Mouse (Mus musculus) heart, adult 9 months (tissue): ENCODE measurements around the gene Doc2b.

ENCODE experiments used
- DNase-seq, 2 experiments: peaks; one replicate each; pipeline ENCODE4 v3.0.0; 2022; ENCODE audit warnings: low spot score in 2 of 2

Doc2b gene

GRCm38 (mm10) chr11:75796029-75796445 is at the start of gene Doc2b:
TSS of gene Doc2b (minus strand) at chr11:75796049.
- DNase-seq: no peak

- no peak for DNase-seq
These were observed 47.2 kb upstream of the Doc2b start for GRCm38 (mm10) chr11:75842904-75843619.

DNA sequence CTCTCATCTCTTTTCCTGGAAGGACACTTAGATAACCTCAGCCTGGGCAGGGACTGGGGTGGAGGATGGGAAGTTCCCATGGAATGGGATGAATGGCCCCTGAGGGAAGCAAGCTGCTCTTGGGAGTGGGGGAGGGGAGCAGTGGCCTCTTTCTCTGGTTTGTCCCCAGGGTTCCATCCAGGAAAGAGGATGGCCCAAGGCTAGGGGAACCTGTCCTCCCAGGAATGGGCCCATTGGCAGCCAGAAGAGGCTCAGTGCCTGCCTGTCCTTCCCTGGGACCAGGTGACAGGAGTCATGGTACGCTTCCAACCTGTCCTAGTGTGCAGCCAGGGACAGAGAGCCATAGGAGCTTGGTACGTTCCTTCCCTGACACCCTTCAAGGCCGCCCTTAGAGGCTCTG is 45.7 kb upstream of the Doc2b start:
- no peak for DNase-seq

GRCm38 (mm10) chr11:75839536-75840430 is 43.9 kb upstream of the Doc2b start:
- DNase-seq: peak; percentile 7 to 9

DNA sequence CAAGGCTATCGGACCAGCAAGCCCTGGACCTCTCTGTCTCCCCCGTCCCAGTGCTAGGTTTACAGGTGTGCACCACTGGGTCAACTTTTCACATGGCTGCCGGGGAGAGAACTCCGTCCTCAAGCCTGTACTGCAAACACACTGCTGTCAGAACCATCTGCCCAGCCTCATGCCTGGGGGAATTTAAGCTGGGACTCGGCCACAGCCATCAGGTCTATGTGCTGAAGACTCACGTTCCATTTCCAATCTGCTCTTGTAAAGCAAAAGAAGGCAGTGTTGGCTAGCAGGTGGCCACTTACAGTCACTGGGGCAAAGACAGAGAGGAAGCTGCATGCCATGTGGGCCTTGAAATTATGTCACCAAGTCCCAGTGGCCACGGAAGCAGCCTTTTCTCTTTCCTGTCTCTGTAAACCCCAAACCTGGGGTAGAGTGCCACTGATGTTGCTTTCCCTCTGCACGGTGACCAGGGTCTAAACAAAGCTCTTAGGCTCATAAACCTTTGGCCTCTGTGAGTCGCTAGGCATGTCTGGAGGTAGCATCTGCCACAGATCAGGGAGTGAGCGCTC is 43.1 kb upstream of the Doc2b start:
- DNase-seq: no peak

GRCm38 (mm10) chr11:75836240-75836610 is 40.4 kb upstream of the Doc2b start:
- DNase-seq: no peak

GRCm38 (mm10) chr11:75835587-75836239 is 39.9 kb upstream of the Doc2b start:
- no peak for DNase-seq

- no peak for DNase-seq
These were observed 37.2 kb upstream of the Doc2b start for GRCm38 (mm10) chr11:75833081-75833480.

GRCm38 (mm10) chr11:75830386-75830785 is 34.5 kb upstream of the Doc2b start:
- no peak for DNase-seq

DNA sequence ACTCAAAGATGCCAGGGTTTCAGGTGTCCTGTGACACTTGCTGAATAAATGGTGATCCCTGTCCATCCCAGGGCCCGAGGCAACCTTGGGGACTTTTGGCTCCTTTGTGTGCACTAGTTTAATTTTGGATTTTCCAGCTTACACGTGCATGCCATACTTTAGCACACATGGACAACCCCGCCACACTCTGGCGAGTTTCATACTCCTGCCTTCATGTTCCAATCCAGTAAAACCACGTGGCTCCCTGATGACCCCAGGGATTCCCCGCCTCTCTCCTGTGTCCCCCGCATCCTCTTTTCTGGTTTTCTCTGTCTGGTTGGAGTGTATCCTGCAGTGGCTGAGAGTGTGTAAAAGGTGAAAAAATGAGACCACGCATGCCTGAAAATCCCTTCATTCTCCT is 31.6 kb upstream of the Doc2b start:
- no peak for DNase-seq

DNA sequence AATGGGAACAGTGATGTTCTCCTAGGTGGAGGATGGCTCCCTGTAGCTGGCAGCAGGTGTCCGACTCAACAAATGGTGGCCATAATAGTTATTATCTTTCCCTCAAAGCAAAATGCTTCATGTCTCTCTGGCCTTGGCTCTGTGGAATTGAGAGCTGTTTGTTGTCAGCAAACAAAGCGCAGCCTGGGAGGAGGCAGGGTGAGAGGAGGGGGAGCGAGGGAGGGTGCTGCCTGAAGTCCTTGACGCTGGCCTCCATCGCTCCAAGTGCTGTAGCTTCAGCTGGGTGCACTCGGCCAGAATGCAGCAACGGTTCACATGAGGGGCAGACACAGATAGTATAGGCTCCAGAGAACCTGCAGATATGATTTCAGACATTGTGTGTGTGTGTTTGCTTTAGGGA is 27.7 kb upstream of the Doc2b start:
- no peak for DNase-seq

- peak; percentile 43 to 46 for DNase-seq
These were observed 17.2 kb upstream of the Doc2b start for GRCm38 (mm10) chr11:75813085-75813484.

DNA sequence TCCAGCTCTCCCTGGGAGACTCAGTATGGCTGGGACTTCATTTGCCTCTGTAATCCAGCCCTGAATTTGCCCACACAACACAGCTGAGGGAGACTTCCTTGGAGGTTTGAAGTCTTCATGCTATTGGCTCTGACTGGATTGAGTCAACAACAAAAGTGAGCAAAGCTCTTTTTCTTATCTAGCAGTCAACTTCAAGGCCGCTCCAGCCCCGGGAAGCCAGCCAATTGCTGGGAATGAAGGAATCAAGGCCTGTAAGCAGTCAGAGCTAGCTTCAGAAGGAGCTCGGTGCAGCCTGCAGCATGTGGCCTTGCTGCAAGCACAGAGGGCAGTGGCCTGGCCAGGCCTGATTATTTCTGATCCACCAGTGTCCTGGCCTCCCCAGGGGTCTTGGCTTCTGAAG is 16.1 kb upstream of the Doc2b start:
- DNase-seq: peak; percentile 93 to 94

DNA sequence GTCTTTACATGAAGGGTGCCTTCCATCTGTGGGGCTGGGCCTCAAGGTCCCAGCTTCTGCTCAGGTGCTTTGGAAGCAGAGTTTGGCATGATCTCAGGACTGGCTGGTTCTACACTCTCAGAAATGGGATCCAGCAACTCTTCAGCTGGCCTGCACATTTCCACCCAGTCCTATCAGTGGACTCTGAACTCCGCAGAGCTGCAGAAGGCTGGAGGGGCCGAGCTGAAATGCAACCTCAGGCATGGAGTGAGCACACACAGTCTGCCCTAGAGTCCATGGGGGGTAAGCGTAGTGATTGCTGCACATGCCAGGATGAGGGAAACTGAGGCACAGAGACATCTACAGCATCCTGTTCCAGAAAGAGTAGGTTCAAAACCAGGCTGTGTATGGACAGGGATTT is 14.7 kb upstream of the Doc2b start:
- no peak for DNase-seq

- DNase-seq: no peak
These were observed 11.6 kb upstream of the Doc2b start for GRCm38 (mm10) chr11:75807486-75807885.

- no peak for DNase-seq
These were observed 6.1 kb upstream of the Doc2b start for GRCm38 (mm10) chr11:75801771-75802550.

DNA sequence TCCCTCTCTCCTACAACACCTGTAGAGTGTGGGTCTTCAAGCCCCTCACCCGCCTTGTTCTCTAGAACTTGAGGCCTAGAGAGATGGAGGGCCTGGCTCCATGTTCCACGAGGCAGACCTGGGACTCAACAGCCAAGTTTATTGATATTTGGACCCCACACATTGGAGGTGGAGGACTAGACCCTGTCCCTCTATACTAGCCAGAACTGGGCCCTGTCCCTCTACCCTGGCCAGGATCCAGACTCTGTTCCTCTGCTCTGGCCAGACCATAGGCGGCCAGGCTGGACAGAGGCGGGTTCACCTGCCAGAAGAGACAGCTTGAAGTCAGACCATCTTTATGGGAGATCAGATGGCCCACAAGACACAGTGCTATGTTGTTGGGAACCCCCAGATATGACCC is 5.5 kb upstream of the Doc2b start:
- DNase-seq: no peak

DNA sequence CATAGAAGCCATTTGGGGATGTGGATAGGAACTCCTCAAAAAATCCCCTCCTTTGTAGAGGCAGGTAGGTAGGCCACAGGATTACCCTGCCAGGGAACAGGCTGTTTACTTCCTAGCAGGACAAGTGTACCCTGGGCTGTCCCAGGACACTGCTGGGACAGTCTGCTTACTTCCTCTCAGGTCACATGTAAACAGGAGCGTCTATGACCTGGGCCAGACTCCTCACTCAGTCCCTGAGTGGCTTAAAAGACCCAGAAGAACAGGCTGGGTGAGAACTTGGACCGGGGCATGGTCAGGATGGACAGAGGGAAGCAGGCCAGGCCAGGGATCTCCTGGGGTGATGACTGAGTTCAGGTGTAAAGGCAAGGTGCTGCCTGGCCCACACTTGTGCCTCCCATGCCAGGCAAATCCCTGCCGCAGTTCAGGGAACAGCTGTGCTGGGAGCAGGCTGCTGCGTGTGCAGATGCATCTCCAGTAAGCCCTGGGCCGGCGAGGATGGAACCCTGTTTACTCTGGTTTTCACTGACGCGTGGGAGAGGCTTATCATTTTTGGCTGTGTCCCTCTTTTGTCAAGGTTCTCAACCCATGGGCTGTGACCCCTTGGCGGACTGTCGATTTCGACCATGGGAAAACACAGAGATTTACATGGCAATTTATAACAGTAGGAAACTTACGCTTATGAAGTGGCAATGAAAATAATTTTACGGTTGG is 842 bp upstream of the Doc2b start:
- DNase-seq: no peak

- no peak for DNase-seq
These were observed 570 bp downstream of the Doc2b start for GRCm38 (mm10) chr11:75795321-75795636.

DNA sequence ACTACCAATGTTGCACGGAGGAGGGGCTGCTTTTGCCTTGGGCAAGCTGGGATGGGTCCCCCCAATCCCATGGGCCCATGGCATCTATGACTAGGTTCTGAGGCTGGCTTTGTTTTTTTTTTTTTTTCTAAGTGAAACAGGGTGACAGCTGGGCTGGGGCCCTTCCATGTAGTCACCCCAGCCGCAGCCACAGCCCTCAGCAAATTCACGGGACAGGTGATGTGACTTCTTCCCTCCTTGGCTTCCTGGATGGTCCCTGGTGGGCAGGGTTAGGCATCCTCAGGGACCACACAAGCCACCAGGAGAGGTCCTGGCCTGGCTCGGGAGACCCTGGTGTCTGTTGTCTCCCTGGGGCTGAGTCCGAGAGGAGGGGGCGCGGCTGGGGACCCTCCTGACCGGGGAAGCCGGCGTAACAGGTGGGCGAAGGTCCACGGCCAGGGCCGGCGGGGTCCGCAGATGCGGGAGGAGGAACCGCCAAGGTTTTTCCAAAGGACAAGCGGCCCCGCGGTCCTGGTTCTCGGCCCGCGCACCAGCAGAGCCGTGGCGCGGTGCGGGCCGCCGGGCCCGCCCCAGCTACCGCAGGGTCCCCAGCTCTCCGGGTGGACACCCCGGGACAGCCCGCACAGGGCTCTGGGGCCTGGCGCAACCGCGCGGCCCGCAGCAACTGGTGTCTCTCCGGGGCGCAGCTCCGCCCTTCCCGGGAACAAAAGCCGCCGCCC is 1.1 kb downstream of the Doc2b start:
- no peak for DNase-seq
